Mouse (Mus musculus) CD4-positive, CD25-positive, alpha-beta regulatory T cell (primary cell): ENCODE results near the gene Pomt2. TPM values are rescaled to one million over a fixed set of nuclear protein-coding genes. Genes with fewer than 3 reads are reported as not detected.

ENCODE experiments used
- polyA plus RNA-seq: library from polyadenylated mRNA; unstranded; fragments of 100-300 nt; shearing (Covaris generic); gene quantifications from one replicate; pipeline ENCODE4 v1.2.1, GENCODE M21; 2017

Pomt2 gene
- 3.0 TPM for polyA plus RNA-seq

GRCm38 (mm10) chr12:87147395-87148089 lies at the start of gene Pomt2:
Gene Pomt2 (minus strand): TSS chr12:87147968.

GRCm38 (mm10) chr12:87146966-87147365 lies 802 bp downstream of the Pomt2 start, which contains the start of gene Gstz1:
Gene Gstz1 (plus strand): TSS chr12:87147165.

GRCm38 (mm10) chr12:87102165-87102631 lies 45.6 kb downstream of the Pomt2 start, which contains the start of gene Ngb:
Gene Ngb (minus strand): TSS chr12:87102539.

Other genes starting within 250 kb of the Pomt2 start
- gene Cipc, start 200.9 kb downstream of the Pomt2 start, polyA plus RNA-seq, result 26.7 TPM
- gene Zdhhc22, start 157.5 kb downstream of the Pomt2 start, polyA plus RNA-seq, result 0.12 TPM
- gene Tmem63c, start 126.6 kb downstream of the Pomt2 start, polyA plus RNA-seq, result 0.42 TPM
- 0.13 TPM for gene Ngb, start 45.4 kb downstream of the Pomt2 start, polyA plus RNA-seq
- 9.9 TPM for gene Gstz1, start 803 bp downstream of the Pomt2 start, polyA plus RNA-seq
- gene Samd15, start 51.8 kb upstream of the Pomt2 start, polyA plus RNA-seq, result 3.0 TPM
- 5.1 TPM for gene Tmed8, start 52.5 kb upstream of the Pomt2 start, polyA plus RNA-seq
- 1.1 TPM for gene Noxred1, start 90.8 kb upstream of the Pomt2 start, polyA plus RNA-seq
- gene Vipas39, start 118.3 kb upstream of the Pomt2 start, polyA plus RNA-seq, result 37.4 TPM
- gene Ahsa1, start 118.5 kb upstream of the Pomt2 start, polyA plus RNA-seq, result 164 TPM
- gene Ism2, start 151.7 kb upstream of the Pomt2 start, polyA plus RNA-seq, result not detected
- 151 TPM for gene Sptlc2, start 240.4 kb upstream of the Pomt2 start, polyA plus RNA-seq